Mouse (Mus musculus) lung, embryonic 14.5 days (tissue): ENCODE data around the gene 9230104L09Rik. TPM values are rescaled to one million over a fixed set of nuclear protein-coding genes. Genes with fewer than 3 reads are reported as not detected.

Source experiments
- ATAC-seq: fragments of 200-750 bp; cut with Nextera tagmentation; 2 replicates; pipeline ENCODE4 v1.8.0; 2017; ENCODE audit warnings: mild to moderate bottlenecking, moderate TSS enrichment, moderate library complexity; ENCODE audit not compliant: insufficient read depth
- DNase-seq: peaks from one replicate; pipeline ENCODE4 v3.0.0-alpha.2; 2015
- H3K27ac ChIP-seq: fragments of 300-500 bp; sonication (generic); 2 replicates; pipeline ENCODE4 v1.5.1; 2014; ENCODE audit warnings: low read depth, mild to moderate bottlenecking, moderate library complexity
- H3K27me3 ChIP-seq: fragments of 300-500 bp; sonication (generic); 2 replicates; pipeline ENCODE4 v1.6.1; 2014; ENCODE audit warnings: low read length, control low read depth; ENCODE audit not compliant: insufficient read depth
- H3K36me3 ChIP-seq: fragments of 300-500 bp; sonication (generic); 2 replicates; pipeline ENCODE4 v1.6.1; 2014; ENCODE audit warnings: control low read depth; ENCODE audit not compliant: insufficient read depth
- H3K4me1 ChIP-seq: fragments of 300-500 bp; sonication (generic); 2 replicates; pipeline ENCODE4 v1.6.1; 2014; ENCODE audit warnings: antibody characterized with exemption, control low read depth; ENCODE audit not compliant: insufficient read depth
- H3K4me2 ChIP-seq: fragments of 300-500 bp; sonication (generic); 2 replicates; pipeline ENCODE4 v1.6.1; 2014; ENCODE audit warnings: mild to moderate bottlenecking
- H3K4me3 ChIP-seq: fragments of 300-500 bp; sonication (generic); 2 replicates; pipeline ENCODE4 v1.5.1; 2014; ENCODE audit warnings: low read depth, low read length
- H3K9ac ChIP-seq: fragments of 300-500 bp; sonication (generic); 2 replicates; pipeline ENCODE4 v1.6.1; 2014
- H3K9me3 ChIP-seq: fragments of 300-500 bp; sonication (generic); 2 replicates; pipeline ENCODE4 v1.6.1; 2016; ENCODE audit warnings: low read depth, low read length, control low read depth
- CTCF ChIP-seq: IDR thresholded peaks from 2 replicates; pipeline ENCODE4 v1.5.1; 2016; ENCODE audit warnings: antibody characterized with exemption, low read depth
- WGBS: fragments of 180-500 bp; shearing (Covaris S2); extraction: QIAGEN DNeasy Blood & Tissue Kit; methylation state at CpG from one replicate; pipeline ENCODE4 v1.1.7; 2014; 5-methylcytosine and 5-hydroxymethylcytosine counted together
- polyA plus RNA-seq: library from polyadenylated mRNA; unstranded; fragments of >200 nt; fragmentation: Nextera tagmentation; extraction: Ambion mirVana; gene quantifications from 2 replicates; pipeline ENCODE4 v1.2.1, GENCODE M21; 2014

9230104L09Rik gene
- not detected in 2 replicates for polyA plus RNA-seq

GRCm38 (mm10) chr2:148864966-148865365, at the start of gene 9230104L09Rik:
TSS of gene 9230104L09Rik (minus strand) at chr2:148865038.
- H3K4me2 ChIP-seq = no peak within 1 kb of the TSS
- no peak within 1 kb of the TSS for H3K9ac ChIP-seq
- H3K9me3 ChIP-seq = no peaks in the 10 kb centered on the region
- H3K4me1 ChIP-seq = no peaks in the 10 kb centered on the region
- DNase-seq = no peak
- ATAC-seq = peak; percentile 35; the same call in 1 of the 2 replicates
- H3K27ac ChIP-seq = no peak within 1 kb of the TSS
- 34% methylated on average over 2 of the region's 2 CpGs for WGBS
- H3K36me3 ChIP-seq = no peaks in the 10 kb centered on the region
- no peak within 1 kb of the TSS for H3K4me3 ChIP-seq
- H3K27me3 ChIP-seq = no peaks in the 10 kb centered on the region
- no peak for TF ChIP-seq CTCF

DNA sequence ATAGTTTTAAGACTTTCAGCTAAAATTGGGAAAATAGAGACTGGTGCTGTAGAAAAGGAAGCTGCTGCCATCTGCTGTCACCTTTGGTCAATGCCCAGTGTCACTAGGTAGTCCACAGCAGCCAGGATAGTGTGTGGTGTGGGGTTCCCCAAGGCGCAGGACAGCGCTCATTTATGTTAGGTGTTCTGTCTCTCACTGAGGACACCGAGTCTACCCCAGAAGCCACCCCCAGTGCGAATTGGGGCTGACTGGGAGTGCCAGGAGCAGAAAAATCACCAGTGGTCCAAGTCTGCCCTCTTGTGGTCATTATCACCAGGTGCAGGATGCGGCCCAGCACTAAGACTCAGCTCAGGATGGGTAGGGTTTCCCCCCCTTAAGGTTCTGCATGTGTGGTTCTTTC, 37.4 kb upstream of the 9230104L09Rik start:
- Histone ChIP-seq H3K36me3 (no peaks in the 10 kb centered on the region), H3K9ac (no peak overlapping the region), H3K27ac (no peak overlapping the region), H3K27me3 (no peaks in the 10 kb centered on the region), H3K4me3 (no peak overlapping the region), H3K9me3 (no peaks in the 10 kb centered on the region), H3K4me1 (no peaks in the 10 kb centered on the region), H3K4me2 (no peak overlapping the region)
- ATAC-seq (peak; percentile 91), DNase-seq (peak; percentile 75)
- peak; percentile 88 for TF ChIP-seq CTCF
- 7% methylated on average over 5 of the region's 5 CpGs for WGBS

- Histone ChIP-seq H3K4me2 (no peak overlapping the region), H3K9ac (no peak overlapping the region), H3K27me3 (no peaks in the 10 kb centered on the region), H3K4me1 (no peaks in the 10 kb centered on the region), H3K4me3 (no peak overlapping the region), H3K9me3 (no peaks in the 10 kb centered on the region), H3K27ac (no peak overlapping the region), H3K36me3 (no peaks in the 10 kb centered on the region)
- ATAC-seq (no peak), DNase-seq (no peak)
- no peak for TF ChIP-seq CTCF
- 57% methylated on average over 4 of the region's 4 CpGs for WGBS
These were observed 35.5 kb upstream of the 9230104L09Rik start for GRCm38 (mm10) chr2:148900305-148900704.

DNA sequence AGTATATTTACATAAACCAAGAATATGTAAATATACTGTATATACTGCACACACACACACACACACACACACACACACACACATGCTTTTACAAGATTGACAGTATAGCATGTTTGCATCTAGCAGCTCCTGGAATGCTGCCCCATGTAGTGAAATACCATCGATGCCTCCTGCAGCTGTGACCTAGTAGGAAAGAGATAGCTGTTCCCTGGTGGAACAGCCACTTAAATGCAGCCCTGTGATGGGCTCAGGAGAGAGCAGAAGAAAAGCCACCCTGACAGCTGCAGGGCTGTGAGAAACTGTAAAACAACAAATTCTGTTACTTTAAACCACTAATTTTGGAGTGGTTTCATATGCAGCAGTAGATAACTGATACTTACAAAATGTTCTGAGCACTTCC, 31.4 kb upstream of the 9230104L09Rik start:
- 42% methylated on average over 1 of the region's 1 CpGs for WGBS
- Histone ChIP-seq H3K9me3 (no peaks in the 10 kb centered on the region), H3K4me2 (no peak overlapping the region), H3K9ac (no peak overlapping the region), H3K4me3 (no peak overlapping the region), H3K4me1 (no peaks in the 10 kb centered on the region), H3K27me3 (no peaks in the 10 kb centered on the region), H3K27ac (no peak overlapping the region), H3K36me3 (no peaks in the 10 kb centered on the region)
- DNase-seq (no peak), ATAC-seq (no peak)
- TF ChIP-seq CTCF = no peak

- DNase-seq = no peak
These were observed 28.3 kb upstream of the 9230104L09Rik start for GRCm38 (mm10) chr2:148893107-148893506.

GRCm38 (mm10) chr2:148890021-148890851, 25.4 kb upstream of the 9230104L09Rik start:
- 71% methylated on average over 5 of the region's 5 CpGs for WGBS
- peak; percentile 10 for DNase-seq
- no peak overlapping the region for H3K4me2 ChIP-seq
- H3K9ac ChIP-seq = no peak overlapping the region
- no peaks in the 10 kb centered on the region for H3K9me3 ChIP-seq
- no peaks in the 10 kb centered on the region for H3K36me3 ChIP-seq
- no peak overlapping the region for H3K4me3 ChIP-seq
- no peaks in the 10 kb centered on the region for H3K27me3 ChIP-seq
- no peak for TF ChIP-seq CTCF
- no peaks in the 10 kb centered on the region for H3K4me1 ChIP-seq
- ATAC-seq = no peak; the same call in 1 of the 2 replicates
- no peak overlapping the region for H3K27ac ChIP-seq

More at GRCm38 (mm10) chr2:148893107-148893506, 28.3 kb upstream of the 9230104L09Rik start:
- no peak for ATAC-seq
- no peak overlapping the region for H3K27ac ChIP-seq
- no peak for TF ChIP-seq CTCF
- no peak overlapping the region for H3K4me2 ChIP-seq
- H3K9ac ChIP-seq = no peak overlapping the region
- no peaks in the 10 kb centered on the region for H3K4me1 ChIP-seq
- no peaks in the 10 kb centered on the region for H3K27me3 ChIP-seq
- no peaks in the 10 kb centered on the region for H3K36me3 ChIP-seq
- no peaks in the 10 kb centered on the region for H3K9me3 ChIP-seq
- no peak overlapping the region for H3K4me3 ChIP-seq

- no peak overlapping the region for H3K27ac ChIP-seq
- DNase-seq (no peak), ATAC-seq (no peak)
- no peak overlapping the region for H3K9ac ChIP-seq
- H3K4me3 ChIP-seq = no peak overlapping the region
- H3K4me1 ChIP-seq = no peaks in the 10 kb centered on the region
- no peaks in the 10 kb centered on the region for H3K36me3 ChIP-seq
- no peaks in the 10 kb centered on the region for H3K9me3 ChIP-seq
- WGBS = 74% methylated on average over 3 of the region's 3 CpGs
- H3K4me2 ChIP-seq = no peak overlapping the region
- no peak for TF ChIP-seq CTCF
- no peaks in the 10 kb centered on the region for H3K27me3 ChIP-seq
These were observed 24.6 kb upstream of the 9230104L09Rik start for GRCm38 (mm10) chr2:148889331-148890010.
